Mouse (Mus musculus) G1E (cell line): Measurements from ENCODE around the gene Gstm3.

Experiments used
- CTCF ChIP-seq: IDR thresholded peaks from 2 replicates; pipeline ENCODE4 v1.5.1; 2012; ENCODE audit warnings: low read depth, low read length, inconsistent platforms, mixed read lengths
- GATA1 ChIP-seq: IDR thresholded peaks from 2 replicates; pipeline ENCODE4 v1.6.1; 2012; ENCODE audit warnings: borderline replicate concordance, low read length, inconsistent platforms, mixed read lengths
- GATA2 ChIP-seq: IDR thresholded peaks from 2 replicates; pipeline ENCODE4 v1.6.1; 2012; ENCODE audit warnings: low read depth, low read length, inconsistent platforms, borderline replicate concordance
- POLR2AphosphoS5 ChIP-seq: IDR thresholded peaks from 2 replicates; pipeline ENCODE4 v1.6.1; 2012; ENCODE audit warnings: low read depth, low read length, inconsistent platforms; ENCODE audit not compliant: insufficient replicate concordance
- TAL1 ChIP-seq: conservative IDR thresholded peaks from 2 replicates; pipeline ENCODE4 v1.6.1; 2012; ENCODE audit warnings: low read depth, low read length, inconsistent platforms, mixed read lengths

- TF ChIP-seq CTCF (no peak), GATA2 (no peak), TAL1 (no peak), GATA1 (no peak), POLR2AphosphoS5 (no peak)
Measured at GRCm38 (mm10) chr3:107964026-107964425, 5.1 kb downstream of the Gstm3 start.
